Mouse (Mus musculus) olfactory bulb, adult 2 months (tissue): ENCODE results near the gene Shroom2. TPM values are rescaled to one million over a fixed set of nuclear protein-coding genes. Genes with fewer than 3 reads are reported as not detected.

ENCODE experiments used
- H3K27ac ChIP-seq: fragments of 200-500 bp; 2 replicates; pipeline ENCODE4 v1.5.1; 2012; ENCODE audit warnings: low read depth, low read length; ENCODE audit not compliant: insufficient read depth
- H3K4me1 ChIP-seq: fragments of 200-500 bp; 2 replicates; pipeline ENCODE4 v1.6.1; 2012; ENCODE audit warnings: low read length; ENCODE audit not compliant: control insufficient read depth, insufficient read depth
- H3K4me3 ChIP-seq: fragments of 200-500 bp; 2 replicates; pipeline ENCODE4 v1.5.1; 2012; ENCODE audit warnings: mild to moderate bottlenecking, low read depth, low read length, moderate library complexity; ENCODE audit not compliant: insufficient read depth
- CTCF ChIP-seq: fragments of 200-500 bp; IDR thresholded peaks from 2 replicates; pipeline ENCODE4 v1.5.1; 2012; ENCODE audit warnings: low read depth, mild to moderate bottlenecking, low read length, moderate library complexity; ENCODE audit not compliant: insufficient read depth
- POLR2A ChIP-seq: fragments of 200-500 bp; IDR thresholded peaks from 2 replicates; pipeline ENCODE4 v1.6.1; 2012; ENCODE audit warnings: mild to moderate bottlenecking, low read depth, low read length, moderate library complexity; ENCODE audit not compliant: insufficient read depth
- WGBS: fragments of 180-500 bp; shearing (Covaris S2); methylation state at CpG from one replicate; pipeline ENCODE4 v1.1.7; 2018; 5-methylcytosine and 5-hydroxymethylcytosine counted together
- polyA plus RNA-seq: library from polyadenylated mRNA; stranded (reverse); fragments of >200 nt; gene quantifications from 2 replicates; pipeline ENCODE4 v1.2.4, GENCODE M21; 2012; ENCODE audit warnings: low replicate concordance; ENCODE audit not compliant: missing spikeins, insufficient read depth, insufficient read length

The Shroom2 gene
- polyA plus RNA-seq, 1 experiment = not detected

- no peak overlapping the region for H3K27ac ChIP-seq
- 0 out of 2 replicates have a peak, but pooled peaks cover 4% of the 10 kb centered on the region for H3K4me1 ChIP-seq
- no peak for TF ChIP-seq CTCF
- WGBS = 76% methylated on average over 1 of the region's 1 CpGs
- no peak overlapping the region for H3K4me3 ChIP-seq
Observed at GRCm38 (mm10) chrX:152618464-152618863, 150.8 kb downstream of the Shroom2 start.

GRCm38 (mm10) chrX:152563034-152563433 lies 206.2 kb downstream of the Shroom2 start, which contains the start of gene Cldn34a:
Gene Cldn34a, plus strand, starts transcription at chrX:152563334.
- H3K4me1 ChIP-seq = no peaks in the 10 kb centered on the region
- WGBS = 82% methylated on average over 2 of the region's 2 CpGs
- H3K4me3 ChIP-seq = no peak within 1 kb of the TSS
- TF ChIP-seq CTCF = no peak
- no peak for TF ChIP-seq POLR2A
- no peak within 1 kb of the TSS for H3K27ac ChIP-seq

Other genes with a start within 250 kb of the Shroom2 start
- not detected in 2 replicates for gene Cldn34a, start 206.1 kb downstream of the Shroom2 start, polyA plus RNA-seq
- not detected in 2 replicates for gene Gpr143, start 12.5 kb upstream of the Shroom2 start, polyA plus RNA-seq
- not detected in 2 replicates for gene Usp51, start 237.0 kb upstream of the Shroom2 start, polyA plus RNA-seq